Mouse (Mus musculus) ES-Bruce4 (cell line): ENCODE results near the gene Plcb4. TPM values are rescaled to one million over a fixed set of nuclear protein-coding genes. Genes with fewer than 3 reads are reported as not detected.

Source experiments
- H3K27ac ChIP-seq: 2 replicates; pipeline ENCODE4 v1.5.1; 2012; ENCODE audit warnings: low read length, inconsistent platforms; ENCODE audit not compliant: insufficient read depth
- H3K27me3 ChIP-seq: 2 replicates; pipeline ENCODE4 v1.6.1; 2012; ENCODE audit warnings: mild to moderate bottlenecking, low read length, inconsistent platforms; ENCODE audit not compliant: control insufficient read depth, poor library complexity, insufficient read depth, severe bottlenecking
- H3K36me3 ChIP-seq: 2 replicates; pipeline ENCODE4 v1.6.1; 2012; ENCODE audit warnings: inconsistent platforms, mild to moderate bottlenecking, low read length, moderate library complexity; ENCODE audit not compliant: control insufficient read depth, poor library complexity, insufficient read depth, severe bottlenecking
- H3K4me1 ChIP-seq: one replicate; pipeline ENCODE4 v1.8.1; 2011; ENCODE audit warnings: low read length; ENCODE audit not compliant: control insufficient read depth, insufficient read depth
- H3K4me3 ChIP-seq: 2 replicates; pipeline ENCODE4 v1.5.1; 2011; ENCODE audit warnings: low read depth, mild to moderate bottlenecking, low read length
- H3K9ac ChIP-seq: 2 replicates; pipeline ENCODE4 v1.6.1; 2012; ENCODE audit warnings: low read depth, mild to moderate bottlenecking, inconsistent platforms; ENCODE audit not compliant: poor library complexity, severe bottlenecking
- H3K9me3 ChIP-seq: replicated peaks from 2 replicates; pipeline ENCODE4 v1.6.1; 2012; ENCODE audit warnings: mild to moderate bottlenecking, low read length, inconsistent platforms; ENCODE audit not compliant: control insufficient read depth, poor library complexity, insufficient read depth, severe bottlenecking
- CTCF ChIP-seq: IDR thresholded peaks from one replicate; pipeline ENCODE4 v1.8.1; 2011; ENCODE audit warnings: low read depth, low read length
- EP300 ChIP-seq: IDR thresholded peaks from 2 replicates; pipeline ENCODE4 v1.6.1; 2011; ENCODE audit warnings: low read depth, low read length; ENCODE audit not compliant: insufficient read depth
- POLR2A ChIP-seq: IDR thresholded peaks from one replicate; pipeline ENCODE4 v1.8.1; 2011; ENCODE audit warnings: low read length; ENCODE audit not compliant: insufficient read depth
- polyA plus RNA-seq: library from polyadenylated mRNA; stranded (reverse); fragments of >200 nt; gene quantifications from 2 replicates; pipeline ENCODE4 v1.2.4, GENCODE M21; 2011; ENCODE audit warnings: low read depth; ENCODE audit not compliant: missing spikeins, insufficient read depth, insufficient read length

Plcb4 gene
- polyA plus RNA-seq, 1 experiment = 19.3 TPM

DNA sequence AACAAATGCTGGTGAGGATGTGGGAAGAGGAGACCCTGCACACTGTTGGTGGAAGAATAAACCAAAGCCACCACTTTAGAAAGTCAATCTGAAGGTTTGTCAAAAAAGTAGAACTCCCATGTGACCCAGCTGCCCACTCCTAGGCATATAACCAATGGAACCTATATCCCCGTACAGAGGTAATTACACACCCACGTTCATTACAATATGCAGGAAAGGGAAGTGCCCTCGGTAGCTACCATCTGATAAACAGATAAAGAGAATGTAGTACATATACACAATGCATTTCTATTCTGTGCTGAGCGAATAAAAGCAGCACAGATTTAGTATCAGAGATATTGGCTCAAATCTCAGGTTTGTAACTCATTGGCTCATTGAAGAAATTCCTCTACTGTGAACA lies 242.2 kb downstream of the Plcb4 start:
- Histone ChIP-seq H3K4me3 (no peak overlapping the region), H3K4me1 (no peaks in the 10 kb centered on the region), H3K27me3 (no peaks in the 10 kb centered on the region), H3K27ac (no peak overlapping the region), H3K9me3 (no peaks in the 10 kb centered on the region), H3K9ac (no peak overlapping the region), H3K36me3 (no peaks in the 10 kb centered on the region)
- no peak for TF ChIP-seq CTCF

GRCm38 (mm10) chr2:135904262-135904661 lies 245.5 kb downstream of the Plcb4 start:
- H3K9me3 ChIP-seq = no peaks in the 10 kb centered on the region
- no peaks in the 10 kb centered on the region for H3K27me3 ChIP-seq
- no peak overlapping the region for H3K9ac ChIP-seq
- no peak overlapping the region for H3K4me3 ChIP-seq
- no peaks in the 10 kb centered on the region for H3K4me1 ChIP-seq
- TF ChIP-seq EP300 = no peak
- no peak for TF ChIP-seq POLR2A
- TF ChIP-seq CTCF = no peak
- no peaks in the 10 kb centered on the region for H3K36me3 ChIP-seq
- H3K27ac ChIP-seq = no peak overlapping the region

DNA sequence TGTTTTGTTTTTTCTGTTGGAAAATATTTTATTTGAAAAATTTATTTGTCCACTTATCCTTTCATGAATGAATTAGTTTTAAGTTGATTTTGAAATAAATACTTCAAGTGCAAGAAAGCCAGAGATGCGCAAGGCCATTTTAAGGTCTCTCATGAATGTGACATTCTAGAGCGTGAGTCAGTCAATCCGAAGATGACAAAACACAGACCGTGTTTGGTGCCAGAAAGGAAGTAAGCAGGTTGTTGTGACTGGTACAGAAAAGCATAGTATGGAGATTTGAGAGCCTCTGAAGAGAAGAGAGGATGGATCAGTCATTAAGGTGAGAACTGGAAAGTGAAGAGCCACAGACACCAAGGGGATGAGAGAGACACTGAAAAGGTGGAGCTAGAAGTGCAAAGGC lies 246.0 kb downstream of the Plcb4 start:
- Histone ChIP-seq H3K27ac (no peak overlapping the region), H3K27me3 (no peaks in the 10 kb centered on the region), H3K36me3 (no peaks in the 10 kb centered on the region), H3K9ac (no peak overlapping the region), H3K9me3 (no peaks in the 10 kb centered on the region), H3K4me1 (no peaks in the 10 kb centered on the region), H3K4me3 (no peak overlapping the region)
- no peak for TF ChIP-seq CTCF
- no peak for TF ChIP-seq EP300
- no peak for TF ChIP-seq POLR2A

GRCm38 (mm10) chr2:135914343-135915261 lies 255.8 kb downstream of the Plcb4 start:
- H3K27me3 ChIP-seq = no peaks in the 10 kb centered on the region
- TF ChIP-seq POLR2A (no peak), EP300 (no peak), CTCF (no peak)
- no peak overlapping the region for H3K27ac ChIP-seq
- H3K9me3 ChIP-seq = no peaks in the 10 kb centered on the region
- H3K4me3 ChIP-seq = no peak overlapping the region
- H3K36me3 ChIP-seq = no peaks in the 10 kb centered on the region; the same call in 1 of the 2 replicates
- no peak overlapping the region for H3K9ac ChIP-seq
- H3K4me1 ChIP-seq = no peaks in the 10 kb centered on the region

- Histone ChIP-seq H3K9me3 (no peaks in the 10 kb centered on the region), H3K27ac (no peak overlapping the region), H3K4me3 (no peak overlapping the region), H3K36me3 (no peaks in the 10 kb centered on the region), H3K4me1 (no peaks in the 10 kb centered on the region), H3K27me3 (no peaks in the 10 kb centered on the region), H3K9ac (no peak overlapping the region)
- TF ChIP-seq EP300 (no peak), CTCF (no peak), POLR2A (no peak)
Measured at GRCm38 (mm10) chr2:135915928-135916327, 257.1 kb downstream of the Plcb4 start.

DNA sequence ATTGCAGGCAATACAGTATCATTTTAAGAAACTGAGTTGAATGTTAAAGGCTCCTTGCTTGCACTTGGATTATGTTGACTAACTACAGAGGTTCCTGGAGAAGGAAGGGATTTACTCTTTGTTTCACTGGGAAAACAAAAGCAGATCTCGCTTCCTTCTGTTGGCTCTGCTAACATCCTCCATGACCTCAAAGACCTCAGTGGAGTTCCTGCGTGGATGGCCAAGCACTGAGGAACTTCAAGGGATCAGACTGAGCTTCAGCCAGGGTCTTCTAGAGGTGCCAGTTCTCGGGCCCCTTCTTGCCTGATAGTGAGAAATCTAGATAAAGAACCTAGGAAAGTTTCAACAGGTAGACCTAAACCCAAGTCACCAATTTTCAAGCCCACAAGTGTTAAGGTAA lies 258.2 kb downstream of the Plcb4 start:
- TF ChIP-seq POLR2A = no peak
- no peak for TF ChIP-seq CTCF
- no peak for TF ChIP-seq EP300

More for the DNA sequence above, 258.2 kb downstream of the Plcb4 start:
- H3K36me3 ChIP-seq = no peaks in the 10 kb centered on the region
- no peaks in the 10 kb centered on the region for H3K4me1 ChIP-seq
- no peak overlapping the region for H3K4me3 ChIP-seq
- H3K27me3 ChIP-seq = no peaks in the 10 kb centered on the region
- H3K27ac ChIP-seq = no peak overlapping the region
- H3K9ac ChIP-seq = no peak overlapping the region
- H3K9me3 ChIP-seq = no peaks in the 10 kb centered on the region
